Mouse (Mus musculus) MEL (cell line): ENCODE results near the gene Myef2. TPM values are rescaled to one million over a fixed set of nuclear protein-coding genes. Genes with fewer than 3 reads are reported as not detected.

Experiments used
- DNase-seq: peaks from one replicate; pipeline ENCODE4 v3.0.0; 2011; ENCODE audit warnings: low read depth, low spot score
- H3K27ac ChIP-seq: 2 replicates; pipeline ENCODE4 v1.5.1; 2012; ENCODE audit warnings: low read depth, mild to moderate bottlenecking, control low read depth, low read length, moderate library complexity; ENCODE audit not compliant: control insufficient read depth
- H3K27me3 ChIP-seq, 2 experiments: fragments of 150-350 bp in 1 of 2; sonication (generic) in 1 of 2; 2 replicates each; pipeline ENCODE4 v1.6.1; 2012; ENCODE audit warnings: low read length in 2 of 2, mild to moderate bottlenecking in 2 of 2, improper control_type of control experiment in 1 of 2, moderate library complexity in 1 of 2; ENCODE audit not compliant: insufficient read depth in 2 of 2, control insufficient read depth in 1 of 2
- H3K36me3 ChIP-seq, 2 experiments: 2 replicates each; pipeline ENCODE4 v1.6.1; 2012 to 2014; ENCODE audit warnings: low read length in 2 of 2, improper control_type of control experiment in 1 of 2, inconsistent platforms in 1 of 2, mild to moderate bottlenecking in 1 of 2; ENCODE audit not compliant: insufficient read depth in 2 of 2, control insufficient read depth in 1 of 2
- H3K4me1 ChIP-seq, 2 experiments: fragments of 150-350 bp in 1 of 2; sonication (generic) in 1 of 2; 2 replicates each; pipeline ENCODE4 v1.6.1; 2012; ENCODE audit warnings: low read length in 2 of 2, improper control_type of control experiment in 1 of 2, mild to moderate bottlenecking in 1 of 2; ENCODE audit not compliant: insufficient read depth in 2 of 2, control insufficient read depth in 1 of 2
- H3K4me3 ChIP-seq, 2 experiments: fragments of 150-350 bp in 1 of 2; sonication (generic) in 1 of 2; 2 replicates each; pipeline ENCODE4 v1.5.1; 2012; ENCODE audit warnings: low read depth in 2 of 2, low read length in 2 of 2, mild to moderate bottlenecking in 2 of 2, moderate library complexity in 2 of 2, control low read depth in 1 of 2, improper control_type of control experiment in 1 of 2; ENCODE audit not compliant: control insufficient read depth in 1 of 2, insufficient read depth in 1 of 2
- H3K79me2 ChIP-seq: 2 replicates; pipeline ENCODE4 v1.6.1; 2012; ENCODE audit warnings: mild to moderate bottlenecking, low read length, moderate library complexity; ENCODE audit not compliant: control insufficient read depth, poor library complexity, insufficient read depth
- H3K9ac ChIP-seq: 2 replicates; pipeline ENCODE4 v1.6.1; 2012; ENCODE audit warnings: low read depth, mild to moderate bottlenecking, control low read depth, low read length, moderate library complexity; ENCODE audit not compliant: control insufficient read depth, poor library complexity, severe bottlenecking
- H3K9me3 ChIP-seq: fragments of 150-350 bp; sonication (generic); replicated peaks from 2 replicates; pipeline ENCODE4 v1.6.1; 2012; ENCODE audit warnings: mild to moderate bottlenecking, low read length, improper control_type of control experiment, moderate library complexity; ENCODE audit not compliant: insufficient read depth
- BHLHE40 ChIP-seq: IDR thresholded peaks from 2 replicates; pipeline ENCODE4 v1.6.1; 2012; ENCODE audit warnings: low read depth, mild to moderate bottlenecking, inconsistent platforms, low read length, improper control_type of control experiment, borderline replicate concordance
- CHD1 ChIP-seq: IDR thresholded peaks from 2 replicates; pipeline ENCODE4 v1.6.1; 2012; ENCODE audit warnings: low read depth, mild to moderate bottlenecking, inconsistent platforms, low read length, improper control_type of control experiment
- CHD2 ChIP-seq: IDR thresholded peaks from 2 replicates; pipeline ENCODE4 v1.6.1; 2011; ENCODE audit warnings: low read length, improper control_type of control experiment
- CTCF ChIP-seq, 3 experiments: IDR thresholded peaks in 2 of 3; conservative IDR thresholded peaks in 1 of 3; 2 replicates each; pipeline ENCODE4 v1.5.1; 2011 to 2012; ENCODE audit warnings: low read length in 3 of 3, low read depth in 2 of 3, mild to moderate bottlenecking in 2 of 3, improper control_type of control experiment in 1 of 3, inconsistent platforms in 1 of 3, mixed read lengths in 1 of 3, moderate library complexity in 1 of 3; ENCODE audit not compliant: control insufficient read depth in 1 of 3, insufficient read depth in 1 of 3, poor library complexity in 1 of 3, severe bottlenecking in 1 of 3
- E2F4 ChIP-seq: IDR thresholded peaks from 2 replicates; pipeline ENCODE4 v1.6.1; 2011; ENCODE audit warnings: low read depth, low read length, improper control_type of control experiment, borderline replicate concordance
- ELF1 ChIP-seq: IDR thresholded peaks from 2 replicates; pipeline ENCODE4 v1.6.1; 2014; ENCODE audit warnings: low read depth, mild to moderate bottlenecking, inconsistent platforms, low read length, improper control_type of control experiment, moderate library complexity
- EP300 ChIP-seq, 2 experiments: IDR thresholded peaks; 2 replicates each; pipeline ENCODE4 v1.6.1; 2011; ENCODE audit warnings: improper control_type of control experiment in 2 of 2, low read length in 2 of 2, low read depth in 1 of 2, mild to moderate bottlenecking in 1 of 2
- GABPA ChIP-seq: IDR thresholded peaks from 2 replicates; pipeline ENCODE4 v1.6.1; 2012; ENCODE audit warnings: low read depth, mild to moderate bottlenecking, inconsistent platforms, low read length, improper control_type of control experiment, moderate library complexity
- GATA1 ChIP-seq: IDR thresholded peaks from 2 replicates; pipeline ENCODE4 v1.6.1; 2011; ENCODE audit warnings: low read depth, low read length, improper control_type of control experiment
- HCFC1 ChIP-seq: IDR thresholded peaks from 2 replicates; pipeline ENCODE4 v1.6.1; 2012; ENCODE audit warnings: low read depth, mild to moderate bottlenecking, inconsistent platforms, low read length, improper control_type of control experiment, moderate library complexity
- JUND ChIP-seq: IDR thresholded peaks from 2 replicates; pipeline ENCODE4 v1.6.1; 2011; ENCODE audit warnings: low read depth, mild to moderate bottlenecking, improper control_type of control experiment, low read length
- KAT2A ChIP-seq: conservative IDR thresholded peaks from 2 replicates; pipeline ENCODE4 v1.6.1; 2012; ENCODE audit warnings: low read depth, low read length, improper control_type of control experiment, inconsistent platforms
- MAFK ChIP-seq: IDR thresholded peaks from 2 replicates; pipeline ENCODE4 v1.6.1; 2011; ENCODE audit warnings: low read depth, mild to moderate bottlenecking, low read length, improper control_type of control experiment, borderline replicate concordance
- MAX ChIP-seq: IDR thresholded peaks from 2 replicates; pipeline ENCODE4 v1.6.1; 2011; ENCODE audit warnings: low read length, improper control_type of control experiment
- MAZ ChIP-seq: IDR thresholded peaks from 2 replicates; pipeline ENCODE4 v1.6.1; 2012; ENCODE audit warnings: low read depth, mild to moderate bottlenecking, inconsistent platforms, low read length, improper control_type of control experiment
- MEF2A ChIP-seq: IDR thresholded peaks from 2 replicates; pipeline ENCODE4 v1.6.1; 2014; ENCODE audit warnings: low read depth, mild to moderate bottlenecking, inconsistent platforms, low read length, improper control_type of control experiment; ENCODE audit not compliant: poor library complexity, insufficient replicate concordance, severe bottlenecking; ENCODE audit errors: extremely low read depth
- MXI1 ChIP-seq: IDR thresholded peaks from 2 replicates; pipeline ENCODE4 v1.6.1; 2011; ENCODE audit warnings: mild to moderate bottlenecking, low read depth, low read length, improper control_type of control experiment
- MYB ChIP-seq: IDR thresholded peaks from 2 replicates; pipeline ENCODE4 v1.6.1; 2011; ENCODE audit warnings: mild to moderate bottlenecking, low read depth, low read length, improper control_type of control experiment
- MYC ChIP-seq: IDR thresholded peaks from 2 replicates; pipeline ENCODE4 v1.6.1; 2011; ENCODE audit warnings: low read depth, mild to moderate bottlenecking, low read length, improper control_type of control experiment, moderate library complexity
- NELFE ChIP-seq: IDR thresholded peaks from 2 replicates; pipeline ENCODE4 v1.6.1; 2011; ENCODE audit warnings: low read depth, low read length, improper control_type of control experiment
- NRF1 ChIP-seq: IDR thresholded peaks from 2 replicates; pipeline ENCODE4 v1.6.1; 2014; ENCODE audit warnings: low read depth, mild to moderate bottlenecking, inconsistent platforms, low read length, improper control_type of control experiment, moderate library complexity; ENCODE audit not compliant: poor library complexity, insufficient read depth, severe bottlenecking
- POLR2A ChIP-seq, 2 experiments: IDR thresholded peaks; 2 replicates each; pipeline ENCODE4 v1.6.1; 2011 to 2012; ENCODE audit warnings: low read length in 2 of 2, mild to moderate bottlenecking in 2 of 2, control low read depth in 1 of 2, improper control_type of control experiment in 1 of 2, low read depth in 1 of 2, moderate library complexity in 1 of 2; ENCODE audit not compliant: control insufficient read depth in 1 of 2, insufficient read depth in 1 of 2, poor library complexity in 1 of 2
- POLR2AphosphoS2 ChIP-seq: IDR thresholded peaks from 2 replicates; pipeline ENCODE4 v1.6.1; 2011; ENCODE audit warnings: low read length, improper control_type of control experiment
- POLR2AphosphoS5 ChIP-seq: IDR thresholded peaks from 2 replicates; pipeline ENCODE4 v1.6.1; 2012; ENCODE audit warnings: low read depth, borderline replicate concordance, mild to moderate bottlenecking, inconsistent platforms, low read length, moderate library complexity, mixed read lengths
- RAD21 ChIP-seq: IDR thresholded peaks from 2 replicates; pipeline ENCODE4 v1.6.1; 2011; ENCODE audit warnings: mild to moderate bottlenecking, low read depth, low read length, improper control_type of control experiment
- RCOR1 ChIP-seq: IDR thresholded peaks from 2 replicates; pipeline ENCODE4 v1.6.1; 2012; ENCODE audit warnings: low read depth, mild to moderate bottlenecking, inconsistent platforms, low read length, improper control_type of control experiment
- SIN3A ChIP-seq: IDR thresholded peaks from 2 replicates; pipeline ENCODE4 v1.6.1; 2012; ENCODE audit warnings: low read length, improper control_type of control experiment, inconsistent platforms
- SMC3 ChIP-seq: IDR thresholded peaks from 2 replicates; pipeline ENCODE4 v1.6.1; 2011; ENCODE audit warnings: low read depth, low read length, improper control_type of control experiment
- TAL1 ChIP-seq: IDR thresholded peaks from 2 replicates; pipeline ENCODE4 v1.6.1; 2012; ENCODE audit warnings: mild to moderate bottlenecking, inconsistent platforms, low read length, moderate library complexity, mixed read lengths
- TBP ChIP-seq: IDR thresholded peaks from 2 replicates; pipeline ENCODE4 v1.8.0; 2011; ENCODE audit warnings: low read depth, low read length, improper control_type of control experiment
- TCF12 ChIP-seq: IDR thresholded peaks from 2 replicates; pipeline ENCODE4 v1.6.1; 2014; ENCODE audit warnings: low read depth, mild to moderate bottlenecking, inconsistent platforms, low read length, improper control_type of control experiment, moderate library complexity
- UBTF ChIP-seq: IDR thresholded peaks from 2 replicates; pipeline ENCODE4 v1.6.1; 2012; ENCODE audit warnings: low read depth, mild to moderate bottlenecking, inconsistent platforms, low read length, improper control_type of control experiment, moderate library complexity, borderline replicate concordance; ENCODE audit not compliant: insufficient read depth
- USF1 ChIP-seq: IDR thresholded peaks from 2 replicates; pipeline ENCODE4 v1.6.1; 2014; ENCODE audit warnings: low read depth, mild to moderate bottlenecking, inconsistent platforms, low read length, improper control_type of control experiment, moderate library complexity
- USF2 ChIP-seq, 2 experiments: IDR thresholded peaks; 2 replicates each; pipeline ENCODE4 v1.6.1; 2011 to 2012; ENCODE audit warnings: improper control_type of control experiment in 2 of 2, low read length in 2 of 2, borderline replicate concordance in 1 of 2, inconsistent platforms in 1 of 2, low read depth in 1 of 2, mild to moderate bottlenecking in 1 of 2; ENCODE audit not compliant: insufficient read depth in 1 of 2
- ZC3H11A ChIP-seq: IDR thresholded peaks from 2 replicates; pipeline ENCODE4 v1.6.1; 2012; ENCODE audit warnings: low read depth, mild to moderate bottlenecking, inconsistent platforms, low read length, improper control_type of control experiment
- ZKSCAN1 ChIP-seq: IDR thresholded peaks from 2 replicates; pipeline ENCODE4 v1.6.1; 2012; ENCODE audit warnings: low read depth, mild to moderate bottlenecking, inconsistent platforms, low read length, improper control_type of control experiment, moderate library complexity
- ZMIZ1 ChIP-seq: IDR thresholded peaks from 2 replicates; pipeline ENCODE4 v1.6.1; 2012; ENCODE audit warnings: low read depth, mild to moderate bottlenecking, inconsistent platforms, low read length, improper control_type of control experiment, moderate library complexity
- ZNF384 ChIP-seq: IDR thresholded peaks from 2 replicates; pipeline ENCODE4 v1.6.1; 2012; ENCODE audit warnings: low read depth, mild to moderate bottlenecking, inconsistent platforms, low read length, improper control_type of control experiment
- polyA plus RNA-seq, 2 experiments: library from polyadenylated mRNA; stranded (reverse) in 1 of 2; unstranded in 1 of 2; fragments of >175 nt in 1 of 2; fragments of >200 nt in 1 of 2; gene quantifications; 2 replicates each; pipeline versions ENCODE4 v1.2.1 to v1.2.4; 2012; ENCODE audit warnings: low replicate concordance in 2 of 2, low read depth in 1 of 2; ENCODE audit not compliant: insufficient read length in 2 of 2, insufficient read depth in 1 of 2, missing spikeins in 1 of 2
- total RNA-seq: library from RNA; depleted of rRNA; stranded (reverse); fragments of 300-350 nt; gene quantifications from 2 replicates; pipeline ENCODE4 v1.2.3, GENCODE M21; 2012; rRNA removed

Myef2 gene
- total RNA-seq (38.6 and 42.8 TPM in 2 replicates), polyA plus RNA-seq (10 to 100 TPM in 1 of 2 experiments, not detected in 1; 84.4 TPM)

DNA sequence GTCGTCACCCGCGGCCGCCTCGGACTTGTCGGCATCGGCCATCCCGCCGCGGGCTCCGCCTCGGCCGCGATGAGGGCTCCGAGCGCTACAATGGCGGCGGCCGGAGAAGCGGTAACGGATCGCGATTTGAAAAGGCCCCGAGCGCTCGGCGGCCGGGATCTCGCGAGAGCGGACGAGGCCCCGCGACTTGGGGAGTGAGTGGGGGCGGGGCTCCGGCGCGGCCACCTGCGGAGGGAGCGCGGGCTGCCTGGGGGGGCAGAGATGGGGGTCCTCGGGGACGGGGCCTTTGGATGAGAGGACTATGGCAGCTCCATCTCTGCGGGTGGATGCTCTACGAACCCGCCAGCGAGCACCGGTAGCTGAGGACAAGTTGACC, at the start of gene Myef2:
Gene Myef2, minus strand, starts transcription at position 185 of the 376 bp plus-strand sequence.
- peak within 1 kb of the TSS; percentile 93 to 99 for H3K4me3 ChIP-seq
- peak; percentile 89 for DNase-seq
- no peak for TF ChIP-seq MYB
- TF ChIP-seq ZNF384: no peak
- TF ChIP-seq POLR2AphosphoS5: no peak
- TF ChIP-seq ZMIZ1: no peak
- no peak for TF ChIP-seq ZKSCAN1
- no peak; the same call in 1 of the 2 replicates for TF ChIP-seq MAX
- no peak for TF ChIP-seq USF2 (IDR thresholded peaks at IDR 0.05; ENCODE audit: borderline replicate concordance in 1 of 2, insufficient read depth in 1 of 2, low read depth in 1 of 2, low read length in 2 of 2)
- TF ChIP-seq NRF1: no peak
- TF ChIP-seq SIN3A: peak; percentile 34; the same call in 1 of the 2 replicates
- TF ChIP-seq CHD2: peak; percentile 94
- no peak for TF ChIP-seq TCF12
- TF ChIP-seq CHD1: no peak
- TF ChIP-seq TAL1: no peak
- no peak for TF ChIP-seq POLR2AphosphoS2
- no peak for TF ChIP-seq GATA1
- no peak for TF ChIP-seq USF1
- no peak for TF ChIP-seq MXI1
- TF ChIP-seq POLR2A (IDR thresholded peaks at IDR 0.05; ENCODE audit: control insufficient read depth in 1 of 2, insufficient read depth in 1 of 2, low read depth in 1 of 2, low read length in 2 of 2, poor library complexity in 1 of 2): peak in 1 of 2 experiments; percentile 55; a peak in 2 of 4 replicates
- 0 out of 2 replicates have a peak, but pooled peaks have one; percentile 1 for TF ChIP-seq MYC
- TF ChIP-seq ZC3H11A: no peak
- TF ChIP-seq RAD21: no peak
- no peak for TF ChIP-seq GABPA
- TF ChIP-seq NELFE: peak; percentile 68
- no peak for TF ChIP-seq MAFK
- TF ChIP-seq UBTF: no peak
- TF ChIP-seq MAZ: peak; percentile 85; the same call in 1 of the 2 replicates
- no peak for TF ChIP-seq SMC3
- TF ChIP-seq ELF1: no peak
- TF ChIP-seq EP300 (IDR thresholded peaks at IDR 0.05; ENCODE audit: low read depth in 1 of 2, low read length in 2 of 2): no peak
- TF ChIP-seq BHLHE40: no peak
- peak; percentile 72 for TF ChIP-seq HCFC1
- TF ChIP-seq MEF2A: no peak
- TF ChIP-seq TBP: no peak
- no peak for TF ChIP-seq E2F4
- no peak for TF ChIP-seq JUND
- no peak for TF ChIP-seq CTCF (IDR thresholded peaks at IDR 0.05 in 2 of 3, conservative IDR thresholded peaks at IDR 0.05 in 1 of 3; ENCODE audit: control insufficient read depth in 1 of 3, insufficient read depth in 1 of 3, low read depth in 2 of 3, low read length in 3 of 3, poor library complexity in 1 of 3, severe bottlenecking in 1 of 3)
- TF ChIP-seq KAT2A: no peak
- TF ChIP-seq RCOR1: no peak

More for the DNA sequence above, at the start of gene Myef2:
- Histone ChIP-seq H3K9me3 (no peaks in the 10 kb centered on the region), H3K4me1 (peaks cover 22 to 35% of the 10 kb centered on the region in 2 experiments), H3K9ac (peak within 1 kb of the TSS; percentile 98), H3K27me3 (no peaks in the 10 kb centered on the region), H3K27ac (peak within 1 kb of the TSS; percentile 79), H3K79me2 (peaks cover 45% of the 10 kb centered on the region), H3K36me3 (peaks cover 5 to 45% of the 10 kb centered on the region in 2 experiments)
